Mouse (Mus musculus): Measurements from ENCODE around the gene 1110008P14Rik. TPM values are rescaled to one million over a fixed set of nuclear protein-coding genes. Genes with fewer than 3 reads are reported as not detected.
"Not testable (repeated sequence)": the region's sequence is repeated elsewhere in the genome, so short reads cannot be mapped to it uniquely, and the experiment has no call there.

Gene 1110008P14Rik
- polyA plus RNA-seq, 1 experiment from 2014 or later = 39.4 TPM

DNA sequence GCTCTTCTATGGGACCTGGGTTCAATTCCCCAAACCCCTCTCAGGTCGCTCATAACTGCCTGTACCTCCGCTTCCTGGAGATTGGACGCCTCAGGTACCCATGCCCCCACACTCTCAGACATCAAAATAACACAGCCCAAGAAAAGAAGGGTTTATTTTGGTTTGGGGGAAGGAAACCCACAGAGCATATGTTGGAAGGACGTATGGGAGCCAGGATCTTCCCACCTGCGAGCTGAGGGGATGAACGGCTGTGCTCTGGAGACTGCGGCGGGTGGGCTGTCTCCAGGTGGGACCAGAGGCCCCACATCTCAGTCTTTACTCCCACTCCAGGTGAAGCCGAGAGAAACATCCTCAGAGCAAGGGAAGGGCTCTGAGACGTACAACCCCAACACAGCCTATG, 4.8 kb downstream of the 1110008P14Rik start:
- Histone ChIP-seq H3K9me3 (replicated peaks) (no peaks in the 10 kb centered on the region), H3K36me3 (peaks cover 82% of the 10 kb centered on the region), H3K4me3 (no peak overlapping the region), H3K27ac (replicated peaks) (no peak overlapping the region), H3K27me3 (ENCODE audit: low read depth, poor library complexity, severe bottlenecking) (peaks cover 23% of the 10 kb centered on the region), H3K4me1 (peaks cover 11% of the 10 kb centered on the region)
- no peak for DNase-seq (ENCODE audit: low spot score)
- WGBS = 95% methylated on average over 10 of the region's 10 CpGs

DNA sequence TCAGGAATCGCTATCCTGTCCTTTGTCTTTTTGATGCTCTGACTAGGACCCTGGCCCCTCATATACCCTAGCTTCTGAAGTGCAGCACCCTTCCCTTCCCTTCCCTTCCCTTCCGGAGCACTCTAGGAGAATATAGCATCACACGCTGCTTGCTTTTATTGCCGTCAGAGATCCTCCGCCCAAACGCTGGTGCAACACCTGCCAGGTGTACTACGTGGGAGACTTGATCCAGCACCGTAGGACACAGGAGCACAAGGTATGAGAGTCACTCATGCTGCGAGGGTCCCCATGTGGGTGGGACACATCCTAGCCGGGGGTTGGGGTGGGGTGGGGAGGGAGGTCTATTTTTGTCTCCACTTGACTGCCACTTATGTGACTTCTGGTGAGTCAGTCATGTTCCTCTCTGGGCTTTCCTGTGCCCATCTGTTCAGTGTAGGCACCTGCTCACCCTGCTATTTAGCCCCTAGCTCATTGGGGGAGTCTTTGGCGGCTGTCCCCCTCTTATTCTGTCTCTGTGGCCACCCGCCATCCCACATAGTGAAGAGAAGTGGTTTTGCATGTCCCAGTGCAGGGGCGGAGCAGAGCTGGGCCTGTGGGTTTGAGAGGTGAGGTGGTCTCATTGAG, 6.3 kb downstream of the 1110008P14Rik start:
- H3K4me1 ChIP-seq = no peaks in the 10 kb centered on the region
- H3K9me3 ChIP-seq (replicated peaks) = no peaks in the 10 kb centered on the region
- H3K27me3 ChIP-seq (ENCODE audit: low read depth, poor library complexity, severe bottlenecking) = peaks cover 14% of the 10 kb centered on the region
- H3K4me3 ChIP-seq = no peak overlapping the region
- no peak overlapping the region for H3K27ac ChIP-seq (replicated peaks)
- 94% methylated on average over 13 of the region's 13 CpGs for WGBS
- H3K36me3 ChIP-seq = peaks cover 97% of the 10 kb centered on the region
- no peak for DNase-seq (ENCODE audit: low spot score)

DNA sequence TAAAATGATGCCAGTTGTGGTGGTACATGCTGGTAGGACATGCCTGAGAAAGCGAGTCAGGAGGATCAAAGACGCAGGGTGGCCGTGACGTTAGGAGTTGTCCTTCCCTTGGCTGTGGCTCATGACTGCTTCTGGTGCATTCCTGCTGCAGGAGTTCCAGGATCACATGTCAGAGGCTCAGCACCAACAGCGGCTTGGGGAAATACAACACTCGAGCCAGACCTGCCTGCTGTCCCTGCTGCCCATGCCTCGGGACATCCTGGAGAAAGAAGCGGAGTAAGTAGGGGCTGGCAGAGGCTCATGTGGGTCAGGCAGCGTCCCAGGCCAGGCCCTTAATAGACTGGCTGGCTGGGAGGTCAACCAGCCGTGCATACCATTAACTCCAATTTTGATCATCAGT, 7.5 kb downstream of the 1110008P14Rik start:
- H3K27ac ChIP-seq (replicated peaks) = no peak overlapping the region
- peaks cover 99% of the 10 kb centered on the region for H3K36me3 ChIP-seq
- WGBS = 89% methylated on average over 10 of the region's 10 CpGs

DNA sequence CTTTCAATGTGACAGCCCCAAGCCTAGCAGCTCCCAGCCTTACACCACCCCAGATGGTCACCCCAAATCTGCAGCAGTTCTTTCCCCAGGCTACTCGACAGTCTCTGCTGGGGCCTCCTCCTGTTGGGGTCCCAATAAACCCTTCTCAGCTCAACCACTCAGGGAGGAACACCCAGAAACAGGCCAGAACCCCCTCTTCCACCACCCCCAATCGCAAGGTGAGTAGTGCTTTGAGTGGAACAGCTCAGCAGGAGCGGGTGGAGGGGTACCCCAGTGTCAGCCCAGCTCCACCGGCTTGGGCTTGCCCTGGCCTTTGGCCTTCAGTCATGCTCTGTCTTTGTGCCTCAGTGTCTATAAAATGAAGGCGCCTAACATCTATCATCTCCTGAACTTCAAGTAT, 14.4 kb downstream of the 1110008P14Rik start:
- DNase-seq (ENCODE audit: low spot score) = no peak
- no peaks in the 10 kb centered on the region for H3K27me3 ChIP-seq (ENCODE audit: low read depth, poor library complexity, severe bottlenecking)
- H3K36me3 ChIP-seq = peaks cover 83% of the 10 kb centered on the region
- no peak overlapping the region for H3K27ac ChIP-seq (replicated peaks)
- 92% methylated on average over 5 of the region's 5 CpGs for WGBS
- no peak overlapping the region for H3K4me3 ChIP-seq
- H3K4me1 ChIP-seq = peaks cover 16% of the 10 kb centered on the region
- no peaks in the 10 kb centered on the region for H3K9me3 ChIP-seq (replicated peaks)

More for the DNA sequence above, 7.5 kb downstream of the 1110008P14Rik start:
- Histone ChIP-seq H3K4me3 (no peak overlapping the region), H3K9me3 (replicated peaks) (no peaks in the 10 kb centered on the region), H3K27me3 (ENCODE audit: low read depth, poor library complexity, severe bottlenecking) (peaks cover 2% of the 10 kb centered on the region; the same call in 1 of the 2 replicates), H3K4me1 (no peaks in the 10 kb centered on the region)
- no peak for DNase-seq (ENCODE audit: low spot score)

DNA sequence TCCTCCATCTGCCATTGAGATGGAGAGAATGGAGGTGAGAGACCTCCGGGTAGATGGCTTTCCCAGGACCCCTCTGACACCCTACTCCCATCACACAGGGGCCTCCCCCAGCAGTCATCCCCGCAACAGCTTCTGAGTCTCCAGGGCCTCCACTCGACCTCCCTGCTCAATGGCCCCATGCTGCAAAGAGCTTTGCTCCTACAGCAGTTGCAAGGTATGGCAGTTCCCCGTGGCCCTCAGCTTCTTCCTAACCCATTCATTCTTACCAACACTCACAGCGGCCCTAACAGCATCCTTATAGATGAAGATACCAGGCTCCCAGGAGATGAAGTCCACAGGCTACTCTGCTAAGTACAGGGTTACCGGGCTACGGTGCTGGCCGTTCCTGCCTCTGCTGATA, 17.6 kb downstream of the 1110008P14Rik start:
- peaks cover 37% of the 10 kb centered on the region for H3K4me1 ChIP-seq
- peaks cover 13% of the 10 kb centered on the region for H3K27me3 ChIP-seq (ENCODE audit: low read depth, poor library complexity, severe bottlenecking)
- peaks cover 51% of the 10 kb centered on the region for H3K36me3 ChIP-seq
- H3K9me3 ChIP-seq (replicated peaks) = no peaks in the 10 kb centered on the region
- DNase-seq (ENCODE audit: low spot score) = no peak
- no peak overlapping the region for H3K27ac ChIP-seq (replicated peaks)
- peak overlapping the region; percentile 83 for H3K4me3 ChIP-seq
- 88% methylated on average over 8 of the region's 8 CpGs for WGBS

DNA sequence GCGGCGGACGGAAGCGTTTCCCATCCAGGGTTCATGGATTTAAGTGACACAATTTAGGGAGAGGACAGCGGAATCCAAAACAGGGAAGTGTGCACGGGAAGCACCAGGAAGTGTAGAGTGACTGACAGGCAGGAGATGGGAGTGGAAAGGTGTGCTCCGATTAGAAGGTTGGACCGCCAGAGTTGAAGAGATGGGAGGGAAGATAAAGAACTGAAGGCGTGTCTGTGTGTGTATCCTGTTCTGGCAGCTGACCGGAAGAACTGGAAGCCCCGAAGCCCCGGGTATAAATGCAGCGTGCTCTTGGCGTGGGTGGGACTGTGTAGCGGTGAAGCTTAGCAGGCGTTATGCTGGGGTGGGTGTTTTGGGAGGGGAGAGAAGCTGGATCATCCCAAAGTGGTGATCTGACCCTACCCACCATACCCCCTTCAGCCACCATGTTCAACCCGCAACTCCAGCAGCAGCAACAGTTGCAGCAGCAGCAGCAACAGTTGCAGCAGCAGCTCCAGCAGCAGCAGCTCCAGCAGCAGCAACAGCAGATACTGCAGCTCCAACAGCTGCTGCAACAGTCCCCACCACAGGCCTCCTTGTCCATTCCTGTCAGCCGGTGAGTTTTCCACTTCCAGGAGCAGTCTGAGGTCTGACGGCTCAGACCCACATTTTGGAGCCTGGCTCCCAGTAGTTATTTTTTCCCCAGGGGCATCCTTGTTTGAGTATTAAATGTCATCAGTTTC, 18.2 kb downstream of the 1110008P14Rik start:
- Histone ChIP-seq H3K9me3 (replicated peaks) (no peaks in the 10 kb centered on the region), H3K4me1 (peaks cover 39% of the 10 kb centered on the region)

DNA sequence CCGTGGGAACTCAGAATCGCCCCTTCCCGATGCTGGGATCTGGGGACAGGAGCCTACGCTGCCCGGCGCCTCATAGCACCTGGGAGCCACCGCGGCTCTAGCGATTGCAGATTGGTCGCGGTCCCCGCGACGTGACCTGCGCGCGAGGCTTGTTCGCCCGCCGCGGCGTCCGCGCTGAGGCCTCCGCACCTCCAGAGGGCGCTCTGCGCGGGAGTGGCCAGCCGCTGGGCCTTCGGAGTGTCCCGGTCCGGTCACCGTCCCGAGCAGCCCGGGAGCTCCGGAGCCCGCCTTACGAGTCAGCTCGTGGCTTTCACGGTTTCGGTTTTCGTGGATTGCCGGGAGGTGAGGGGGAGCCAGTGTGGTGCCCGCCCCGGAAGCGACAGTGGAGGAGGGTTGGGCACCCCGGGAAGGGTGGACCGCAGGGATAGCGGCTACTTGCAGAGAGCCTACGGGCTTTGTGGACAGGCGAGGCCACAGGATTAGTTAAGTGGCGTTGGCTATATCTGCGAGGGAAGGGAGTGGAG, 18.9 kb downstream of the 1110008P14Rik start:
- WGBS = under 1% methylated on average over 53 of the region's 53 CpGs
- H3K4me1 ChIP-seq = peaks cover 41% of the 10 kb centered on the region

More for the DNA sequence above, 18.2 kb downstream of the 1110008P14Rik start:
- peaks cover 45% of the 10 kb centered on the region for H3K36me3 ChIP-seq
- H3K27me3 ChIP-seq (ENCODE audit: low read depth, poor library complexity, severe bottlenecking) = peaks cover 13% of the 10 kb centered on the region
- 16% methylated on average over 19 of the region's 19 CpGs for WGBS
- peak overlapping the region; percentile 83 for H3K4me3 ChIP-seq
- no peak for DNase-seq (ENCODE audit: low spot score)
- peak overlapping the region; percentile 90 for H3K27ac ChIP-seq (replicated peaks)

DNA sequence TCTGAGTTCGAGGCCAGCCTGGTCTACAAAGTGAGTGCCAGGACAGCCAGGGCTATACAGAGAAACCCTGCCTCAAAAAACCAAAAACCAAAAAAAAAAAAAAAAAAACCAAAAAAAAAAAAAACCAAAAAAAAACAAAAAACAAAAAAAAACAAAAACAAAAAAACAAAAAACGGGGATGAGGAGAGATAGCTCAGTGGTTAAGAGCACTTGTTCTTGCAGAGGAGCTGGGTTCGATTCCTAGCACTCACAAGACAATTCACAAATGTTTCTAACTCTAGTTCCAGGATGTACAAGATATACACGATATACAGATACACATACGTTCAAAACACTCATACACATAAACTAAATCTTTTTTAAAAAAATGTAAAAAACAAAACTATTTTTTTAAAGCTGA, 19.5 kb downstream of the 1110008P14Rik start:
- H3K36me3 ChIP-seq = peaks cover 33% of the 10 kb centered on the region
- 46% methylated on average over 5 of the region's 5 CpGs for WGBS
- H3K4me3 ChIP-seq = peak overlapping the region; percentile 83
- peaks cover 20% of the 10 kb centered on the region for H3K27me3 ChIP-seq (ENCODE audit: low read depth, poor library complexity, severe bottlenecking)
- peak overlapping the region; percentile 90; the same call in 1 of the 2 replicates for H3K27ac ChIP-seq (replicated peaks)
- DNase-seq (ENCODE audit: low spot score); H3K9me3 ChIP-seq (replicated peaks): not testable (repeated sequence)
- H3K4me1 ChIP-seq = peaks cover 45% of the 10 kb centered on the region

More for the DNA sequence above, 18.9 kb downstream of the 1110008P14Rik start:
- peak overlapping the region; percentile 90 for H3K27ac ChIP-seq (replicated peaks)
- H3K27me3 ChIP-seq (ENCODE audit: low read depth, poor library complexity, severe bottlenecking) = peaks cover 20% of the 10 kb centered on the region
- H3K36me3 ChIP-seq = peaks cover 39% of the 10 kb centered on the region
- H3K9me3 ChIP-seq (replicated peaks) = no peaks in the 10 kb centered on the region
- peak; percentile 91 for DNase-seq (ENCODE audit: low spot score)
- H3K4me3 ChIP-seq = peak overlapping the region; percentile 83

DNA sequence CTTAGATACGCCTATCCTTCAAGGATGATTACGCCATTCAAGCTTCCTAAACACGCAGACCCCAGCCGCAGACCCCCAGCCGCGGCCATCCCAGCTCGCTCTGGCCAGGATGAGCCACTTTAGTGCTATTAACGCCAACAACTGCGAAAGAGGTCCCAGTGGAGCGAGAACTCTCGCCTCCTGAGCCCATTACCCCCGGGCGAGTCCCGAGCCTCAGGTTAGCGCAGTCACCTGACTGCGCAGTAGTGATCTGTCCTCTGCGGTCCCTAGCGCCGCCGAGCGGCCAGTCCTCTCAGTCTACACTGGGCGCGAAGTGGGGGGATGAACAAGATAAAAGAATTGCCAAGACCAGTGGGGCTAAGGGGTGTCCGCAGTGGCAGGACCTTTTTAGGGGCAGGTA, 20.3 kb downstream of the 1110008P14Rik start:
- Histone ChIP-seq H3K9me3 (replicated peaks) (no peaks in the 10 kb centered on the region), H3K27me3 (ENCODE audit: low read depth, poor library complexity, severe bottlenecking) (peaks cover 20% of the 10 kb centered on the region), H3K27ac (replicated peaks) (peak overlapping the region; percentile 68), H3K4me1 (peaks cover 48% of the 10 kb centered on the region), H3K4me3 (peak overlapping the region; percentile 58), H3K36me3 (peaks cover 24% of the 10 kb centered on the region)
- DNase-seq (ENCODE audit: low spot score) = peak; percentile 66
- WGBS = under 1% methylated on average over 24 of the region's 24 CpGs

DNA sequence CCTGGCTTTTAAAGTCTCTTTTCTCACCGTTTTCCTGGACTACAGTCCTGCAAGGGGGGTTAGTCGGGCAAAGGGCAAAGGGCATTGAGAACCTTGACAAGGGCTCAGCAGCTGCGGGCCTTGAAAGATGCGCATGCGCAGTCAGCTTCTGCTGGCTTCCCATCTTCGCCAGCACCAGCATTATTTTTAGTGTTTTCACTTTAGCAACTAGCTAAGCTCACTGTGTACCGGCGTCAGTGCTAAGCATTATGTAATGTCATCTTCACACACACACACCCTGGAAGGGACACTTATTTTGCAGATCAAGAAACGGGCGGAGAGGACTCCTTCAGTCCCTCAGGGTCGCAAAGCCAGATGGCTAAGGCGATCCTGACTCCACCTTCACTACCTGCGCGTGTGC, 21.0 kb downstream of the 1110008P14Rik start:
- WGBS = 5% methylated on average over 14 of the region's 14 CpGs
- peaks cover 20% of the 10 kb centered on the region for H3K27me3 ChIP-seq (ENCODE audit: low read depth, poor library complexity, severe bottlenecking)
- H3K27ac ChIP-seq (replicated peaks) = no peak overlapping the region
- peak; percentile 78 for DNase-seq (ENCODE audit: low spot score)
- no peaks in the 10 kb centered on the region for H3K9me3 ChIP-seq (replicated peaks)
- peak overlapping the region; percentile 58 for H3K4me3 ChIP-seq
- peaks cover 48% of the 10 kb centered on the region for H3K4me1 ChIP-seq
- H3K36me3 ChIP-seq = peaks cover 17% of the 10 kb centered on the region

DNA sequence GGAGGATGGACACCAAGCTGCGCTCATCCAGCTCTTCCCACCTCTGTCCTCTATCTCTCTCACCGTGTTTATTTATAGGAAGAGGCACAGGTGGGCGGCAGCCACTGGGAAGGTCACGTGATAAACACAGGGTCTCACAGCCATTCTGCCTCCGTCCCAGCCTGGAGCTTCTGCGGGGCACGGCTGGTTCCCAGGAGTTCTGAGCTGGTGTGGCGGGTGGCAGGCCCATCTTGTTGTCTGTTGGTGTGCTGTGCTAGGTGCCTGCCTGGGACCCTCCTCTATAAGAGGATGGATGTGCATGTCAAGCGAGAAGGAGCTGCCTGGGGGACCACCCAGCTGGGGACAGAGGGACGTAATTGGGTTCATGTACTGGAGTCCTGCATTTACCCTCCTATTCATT, 23.4 kb downstream of the 1110008P14Rik start:
- Histone ChIP-seq H3K27me3 (ENCODE audit: low read depth, poor library complexity, severe bottlenecking) (peaks cover 20% of the 10 kb centered on the region), H3K27ac (replicated peaks) (no peak overlapping the region), H3K4me3 (no peak overlapping the region), H3K4me1 (peaks cover 41% of the 10 kb centered on the region), H3K9me3 (replicated peaks) (no peaks in the 10 kb centered on the region), H3K36me3 (no peaks in the 10 kb centered on the region)
- DNase-seq (ENCODE audit: low spot score) = no peak
- 75% methylated on average over 10 of the region's 10 CpGs for WGBS

DNA sequence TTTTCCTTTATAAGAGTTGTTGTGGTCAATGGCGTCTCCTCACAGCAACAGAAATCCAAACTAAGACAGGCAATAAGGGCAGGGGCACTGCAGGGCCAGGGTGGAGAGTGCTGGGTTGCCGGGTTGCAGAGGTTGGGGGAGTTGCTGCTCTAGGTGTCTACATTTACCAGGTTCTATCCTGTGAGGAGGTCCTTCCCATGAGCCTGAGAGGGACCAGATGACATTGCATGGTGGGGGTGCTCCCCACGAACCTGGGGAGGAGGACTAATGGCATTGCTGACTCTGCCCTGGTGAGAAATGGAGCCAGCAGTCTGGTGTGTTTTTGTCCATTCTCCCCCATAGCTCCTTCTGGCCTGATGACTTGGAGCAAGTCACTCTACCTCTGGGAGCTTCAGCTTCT, 24.0 kb downstream of the 1110008P14Rik start:
- Histone ChIP-seq H3K36me3 (no peaks in the 10 kb centered on the region), H3K4me1 (peaks cover 44% of the 10 kb centered on the region), H3K27me3 (ENCODE audit: low read depth, poor library complexity, severe bottlenecking) (peaks cover 21% of the 10 kb centered on the region), H3K9me3 (replicated peaks) (no peaks in the 10 kb centered on the region), H3K4me3 (no peak overlapping the region), H3K27ac (replicated peaks) (no peak overlapping the region)
- WGBS = 70% methylated on average over 3 of the region's 3 CpGs
- DNase-seq (ENCODE audit: low spot score) = no peak

DNA sequence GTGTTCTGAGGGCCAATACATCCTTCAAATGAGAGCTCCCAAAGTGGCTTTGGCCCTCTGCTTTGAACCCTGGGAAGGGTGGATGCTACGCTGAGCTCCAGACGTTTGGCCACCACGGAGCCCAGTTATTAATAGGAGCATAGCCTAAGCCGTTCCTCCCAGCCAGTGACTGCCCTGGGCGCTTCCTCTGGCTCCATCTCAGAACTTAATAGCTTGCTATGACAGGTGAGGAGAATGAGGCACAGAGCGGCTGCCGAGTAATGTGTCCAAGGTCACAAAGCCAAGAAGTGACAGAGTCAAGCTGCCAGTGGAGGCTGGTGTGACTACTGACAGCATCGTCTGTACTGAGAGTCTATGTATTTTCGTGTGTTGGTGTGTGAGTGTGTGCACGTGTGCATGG, 25.5 kb downstream of the 1110008P14Rik start:
- H3K27me3 ChIP-seq (ENCODE audit: low read depth, poor library complexity, severe bottlenecking) = peaks cover 27% of the 10 kb centered on the region
- H3K4me3 ChIP-seq = no peak overlapping the region
- 84% methylated on average over 10 of the region's 10 CpGs for WGBS
- H3K27ac ChIP-seq (replicated peaks) = no peak overlapping the region
- DNase-seq (ENCODE audit: low spot score) = no peak
- no peaks in the 10 kb centered on the region for H3K36me3 ChIP-seq
- H3K4me1 ChIP-seq = peaks cover 49% of the 10 kb centered on the region
- H3K9me3 ChIP-seq (replicated peaks) = no peaks in the 10 kb centered on the region
